Mouse (Mus musculus) lung, embryonic 16.5 days (tissue): ENCODE measurements around the gene Gabrg3. TPM values are rescaled to one million over a fixed set of nuclear protein-coding genes. Genes with fewer than 3 reads are reported as not detected.

Experiments
- ATAC-seq: fragments of 200-750 bp; cut with Nextera tagmentation; 2 replicates; pipeline ENCODE4 v1.8.0; 2017; ENCODE audit warnings: low read depth, mild to moderate bottlenecking, moderate library complexity
- H3K27ac ChIP-seq: fragments of 300-500 bp; sonication (generic); 2 replicates; pipeline ENCODE4 v1.5.1; 2014; ENCODE audit warnings: mild to moderate bottlenecking, control low read depth, low read length
- H3K27me3 ChIP-seq: fragments of 300-500 bp; sonication (generic); 2 replicates; pipeline ENCODE4 v1.6.1; 2014; ENCODE audit warnings: low read depth, low read length, mixed read lengths; ENCODE audit not compliant: control insufficient read depth, insufficient read depth
- H3K36me3 ChIP-seq: fragments of 300-500 bp; sonication (generic); 2 replicates; pipeline ENCODE4 v1.6.1; 2014; ENCODE audit warnings: low read length; ENCODE audit not compliant: control insufficient read depth, insufficient read depth
- H3K4me1 ChIP-seq: fragments of 300-500 bp; sonication (generic); replicated peaks from 2 replicates; pipeline ENCODE4 v1.6.1; 2014; ENCODE audit warnings: low read length, mixed read lengths; ENCODE audit not compliant: control insufficient read depth, insufficient read depth
- H3K4me2 ChIP-seq: fragments of 300-500 bp; sonication (generic); 2 replicates; pipeline ENCODE4 v1.6.1; 2014; ENCODE audit warnings: low read depth, low read length, control low read depth
- H3K4me3 ChIP-seq: fragments of 300-500 bp; sonication (generic); 2 replicates; pipeline ENCODE4 v1.5.1; 2014; ENCODE audit warnings: mild to moderate bottlenecking, low read length, control low read depth
- H3K9ac ChIP-seq: fragments of 300-500 bp; sonication (generic); 2 replicates; pipeline ENCODE4 v1.6.1; 2014; ENCODE audit warnings: low read length, control low read depth
- H3K9me3 ChIP-seq: fragments of 300-500 bp; sonication (generic); 2 replicates; pipeline ENCODE4 v1.6.1; 2016; ENCODE audit warnings: low read length; ENCODE audit not compliant: control insufficient read depth
- whole genome bisulfite sequencing: fragments of 180-500 bp; shearing (Covaris S2); extraction: QIAGEN DNeasy Blood & Tissue Kit; methylation state at CpG from one replicate; pipeline ENCODE4 v1.1.7; 2014; 5-methylcytosine and 5-hydroxymethylcytosine counted together
- polyA plus RNA-seq: library from polyadenylated mRNA; unstranded; fragments of >200 nt; fragmentation: Nextera tagmentation; extraction: Ambion mirVana; gene quantifications from 2 replicates; pipeline ENCODE4 v1.2.1, GENCODE M21; 2015

Gene Gabrg3
- polyA plus RNA-seq, 1 experiment from 2014 or later = 0.28 TPM

- Histone ChIP-seq H3K27me3 (no peaks in the 10 kb centered on the region), H3K9ac (no peak overlapping the region), H3K9me3 (no peaks in the 10 kb centered on the region), H3K36me3 (no peaks in the 10 kb centered on the region), H3K4me3 (no peak overlapping the region), H3K4me2 (no peak overlapping the region), H3K4me1 (no peaks in the 10 kb centered on the region), H3K27ac (no peak overlapping the region)
- no peak for ATAC-seq
- WGBS = 73% methylated on average over 4 of the region's 4 CpGs
Measured at GRCm38 (mm10) chr7:57330240-57330639, 56.7 kb downstream of the Gabrg3 start.

DNA sequence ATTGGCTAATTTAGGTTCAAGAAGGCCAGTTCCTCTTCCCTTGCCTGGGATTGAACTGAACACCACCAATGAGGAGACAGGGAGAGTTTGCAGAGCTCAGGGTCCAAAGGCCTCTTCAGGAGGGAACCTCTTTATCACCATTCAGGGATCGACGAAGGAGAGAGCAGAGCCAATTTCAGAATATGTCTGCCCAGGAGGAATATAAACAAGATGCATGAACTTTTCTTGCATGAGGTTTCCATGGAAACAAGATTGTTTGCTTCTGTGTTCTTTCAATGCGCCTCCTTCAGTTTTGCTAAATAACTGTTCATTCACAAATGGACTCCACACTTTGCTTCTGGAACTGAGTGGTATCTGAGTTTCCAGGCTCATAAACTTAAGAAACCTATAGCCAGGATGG, 62.5 kb downstream of the Gabrg3 start:
- 50% methylated on average over 3 of the region's 3 CpGs for WGBS
- Histone ChIP-seq H3K4me3 (no peak overlapping the region), H3K27me3 (no peaks in the 10 kb centered on the region), H3K9ac (no peak overlapping the region), H3K36me3 (no peaks in the 10 kb centered on the region), H3K4me1 (no peaks in the 10 kb centered on the region), H3K9me3 (no peaks in the 10 kb centered on the region), H3K4me2 (no peak overlapping the region), H3K27ac (no peak overlapping the region)
- no peak for ATAC-seq

- Histone ChIP-seq H3K27me3 (no peaks in the 10 kb centered on the region), H3K4me2 (no peak overlapping the region), H3K9ac (no peak overlapping the region), H3K4me1 (no peaks in the 10 kb centered on the region), H3K9me3 (no peaks in the 10 kb centered on the region), H3K27ac (no peak overlapping the region), H3K36me3 (no peaks in the 10 kb centered on the region), H3K4me3 (no peak overlapping the region)
- 70% methylated on average over 1 of the region's 1 CpGs for WGBS
- ATAC-seq = no peak
Measured at GRCm38 (mm10) chr7:57322086-57322485, 64.9 kb downstream of the Gabrg3 start.

GRCm38 (mm10) chr7:57314971-57315370, 72.0 kb downstream of the Gabrg3 start:
- Histone ChIP-seq H3K27me3 (no peaks in the 10 kb centered on the region), H3K9me3 (no peaks in the 10 kb centered on the region), H3K9ac (no peak overlapping the region), H3K4me2 (no peak overlapping the region), H3K27ac (no peak overlapping the region), H3K4me3 (no peak overlapping the region), H3K36me3 (no peaks in the 10 kb centered on the region), H3K4me1 (no peaks in the 10 kb centered on the region)
- no peak for ATAC-seq
- WGBS = 70% methylated on average over 1 of the region's 1 CpGs

GRCm38 (mm10) chr7:57312018-57312417, 75.0 kb downstream of the Gabrg3 start:
- no peak overlapping the region for H3K4me3 ChIP-seq
- H3K27ac ChIP-seq = no peak overlapping the region
- no peaks in the 10 kb centered on the region for H3K27me3 ChIP-seq
- ATAC-seq = no peak
- WGBS = 72% methylated on average over 2 of the region's 2 CpGs
- H3K9ac ChIP-seq = no peak overlapping the region
- no peaks in the 10 kb centered on the region for H3K36me3 ChIP-seq
- H3K4me1 ChIP-seq = no peaks in the 10 kb centered on the region
- H3K9me3 ChIP-seq = no peaks in the 10 kb centered on the region
- no peak overlapping the region for H3K4me2 ChIP-seq

- no peaks in the 10 kb centered on the region for H3K4me1 ChIP-seq
- no peaks in the 10 kb centered on the region for H3K9me3 ChIP-seq
- no peak overlapping the region for H3K4me2 ChIP-seq
- ATAC-seq = no peak
- no peak overlapping the region for H3K4me3 ChIP-seq
- no peak overlapping the region for H3K9ac ChIP-seq
- no peak overlapping the region for H3K27ac ChIP-seq
- 43% methylated on average over 1 of the region's 1 CpGs for WGBS
- H3K27me3 ChIP-seq = no peaks in the 10 kb centered on the region
- no peaks in the 10 kb centered on the region for H3K36me3 ChIP-seq
Measured at GRCm38 (mm10) chr7:57307337-57307736, 79.7 kb downstream of the Gabrg3 start.

DNA sequence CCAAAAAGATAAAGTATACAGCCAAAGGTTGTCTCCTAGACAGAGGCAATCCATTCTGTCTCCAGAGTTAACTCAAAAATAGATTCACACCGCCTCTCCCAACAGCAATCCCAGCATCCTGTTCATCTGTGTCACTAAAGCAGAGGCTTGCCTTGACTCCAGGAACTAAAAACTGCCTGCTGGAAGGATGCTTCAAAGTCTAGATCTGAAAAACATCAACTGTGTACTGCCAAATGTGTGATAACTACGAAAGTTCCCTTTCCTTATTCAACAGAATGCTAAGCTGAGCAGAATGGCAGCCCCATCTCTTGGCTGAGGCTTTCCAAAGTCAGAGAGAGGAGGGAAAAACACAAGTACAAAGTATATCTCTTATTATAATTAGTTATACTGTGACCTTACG, 90.3 kb downstream of the Gabrg3 start:
- 62% methylated on average over 3 of the region's 3 CpGs for WGBS
- no peak overlapping the region for H3K4me3 ChIP-seq
- H3K27me3 ChIP-seq = no peaks in the 10 kb centered on the region
- no peak overlapping the region for H3K9ac ChIP-seq
- H3K9me3 ChIP-seq = no peaks in the 10 kb centered on the region
- H3K27ac ChIP-seq = no peak overlapping the region
- no peaks in the 10 kb centered on the region for H3K36me3 ChIP-seq
- H3K4me1 ChIP-seq = no peaks in the 10 kb centered on the region
- no peak for ATAC-seq
- no peak overlapping the region for H3K4me2 ChIP-seq

GRCm38 (mm10) chr7:57294127-57294526, 92.9 kb downstream of the Gabrg3 start:
- Histone ChIP-seq H3K4me2 (no peak overlapping the region), H3K27me3 (no peaks in the 10 kb centered on the region), H3K36me3 (no peaks in the 10 kb centered on the region), H3K27ac (no peak overlapping the region), H3K9ac (no peak overlapping the region), H3K9me3 (no peaks in the 10 kb centered on the region; the same call in 1 of the 2 replicates), H3K4me3 (no peak overlapping the region), H3K4me1 (no peaks in the 10 kb centered on the region)
- 63% methylated on average over 1 of the region's 1 CpGs for WGBS
- ATAC-seq = no peak

DNA sequence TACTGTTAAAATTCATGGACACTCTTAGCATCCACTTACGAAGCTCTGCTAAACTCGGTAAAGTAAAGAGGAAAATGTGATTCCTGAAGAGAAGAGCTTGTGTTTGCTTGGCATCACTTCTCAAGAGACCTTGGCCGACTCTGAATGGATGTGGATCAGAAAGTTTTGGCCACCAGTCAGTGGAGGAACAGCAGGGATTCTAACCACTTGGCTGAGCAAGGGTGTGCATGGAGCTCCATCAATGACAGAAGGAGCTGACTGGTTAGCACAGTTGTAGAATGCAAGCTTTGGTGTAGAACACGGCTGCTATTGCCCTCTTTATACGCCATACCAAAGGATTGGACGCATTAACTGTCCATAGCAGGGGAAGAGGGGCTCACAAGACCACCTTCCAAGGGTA, 93.4 kb downstream of the Gabrg3 start:
- 82% methylated on average over 6 of the region's 6 CpGs for WGBS
- H3K27me3 ChIP-seq = no peaks in the 10 kb centered on the region
- H3K36me3 ChIP-seq = no peaks in the 10 kb centered on the region
- no peaks in the 10 kb centered on the region for H3K4me1 ChIP-seq
- no peak overlapping the region for H3K4me2 ChIP-seq
- H3K9ac ChIP-seq = no peak overlapping the region
- no peak for ATAC-seq
- no peak overlapping the region for H3K4me3 ChIP-seq
- H3K27ac ChIP-seq = no peak overlapping the region
- no peaks in the 10 kb centered on the region; the same call in 1 of the 2 replicates for H3K9me3 ChIP-seq

DNA sequence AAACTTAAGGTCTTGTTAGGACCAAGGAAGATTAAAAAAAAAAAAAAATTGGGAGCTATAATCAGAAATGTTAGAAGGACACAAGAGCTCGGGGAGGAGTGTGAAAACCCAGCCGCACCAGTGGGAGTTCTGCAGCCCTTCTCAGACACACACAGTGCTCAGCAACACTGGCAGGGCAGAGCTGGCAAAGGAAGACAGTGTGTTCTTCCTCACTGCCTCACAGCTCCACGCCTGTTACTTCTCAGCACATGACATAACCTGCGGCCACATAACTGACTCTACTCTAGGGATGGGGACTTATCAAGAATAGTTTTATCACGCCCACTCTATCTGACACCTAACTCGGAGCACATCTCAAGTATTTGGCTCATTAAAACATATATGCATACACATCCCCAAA, 103.8 kb downstream of the Gabrg3 start:
- no peaks in the 10 kb centered on the region for H3K36me3 ChIP-seq
- no peaks in the 10 kb centered on the region for H3K4me1 ChIP-seq
- no peaks in the 10 kb centered on the region for H3K27me3 ChIP-seq
- H3K27ac ChIP-seq = no peak overlapping the region
- no peak for ATAC-seq
- no peak overlapping the region for H3K9ac ChIP-seq
- 69% methylated on average over 6 of the region's 6 CpGs for WGBS
- no peak overlapping the region for H3K4me3 ChIP-seq
- H3K4me2 ChIP-seq = no peak overlapping the region
- H3K9me3 ChIP-seq = no peaks in the 10 kb centered on the region
